Mouse (Mus musculus): ENCODE measurements around the gene Cdk9. TPM values are rescaled to one million over a fixed set of nuclear protein-coding genes. Genes with fewer than 3 reads are reported as not detected.

The Cdk9 gene
- polyA plus RNA-seq, 1 experiment from 2014 or later: 75.1 TPM

DNA sequence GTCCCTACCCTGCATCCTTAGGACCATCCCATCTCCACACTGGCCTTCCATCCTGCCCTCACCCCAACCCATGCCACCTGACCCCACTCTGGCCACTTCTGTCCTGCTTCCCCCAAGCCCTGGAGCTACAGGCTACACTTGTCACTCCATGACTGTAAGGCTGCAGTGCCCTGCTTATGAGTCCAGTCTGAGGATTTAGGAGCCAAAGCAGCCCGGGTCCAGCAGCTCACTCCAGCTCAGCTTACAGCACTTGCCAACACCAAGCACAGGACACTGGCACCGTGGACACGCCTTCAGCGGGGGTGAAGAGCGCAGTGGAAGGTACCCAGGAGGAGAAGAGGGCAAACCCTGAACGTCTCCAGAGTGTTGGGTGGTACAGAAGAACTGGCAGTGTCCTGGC is 5.9 kb downstream of the Cdk9 start:
- Histone ChIP-seq H3K27ac (ENCODE audit: low read depth, low read length) (no peak overlapping the region), H3K9ac (ENCODE audit: low read length) (no peak overlapping the region), H3K27me3 (replicated peaks; ENCODE audit: control insufficient read depth, insufficient read depth, low read length) (no peaks in the 10 kb centered on the region), H3K4me1 (ENCODE audit: control insufficient read depth, insufficient read depth, low read length) (peaks cover 8% of the 10 kb centered on the region), H3K4me3 (ENCODE audit: low read depth, low read length) (no peak overlapping the region), H3K4me2 (ENCODE audit: low read length) (no peak overlapping the region), H3K9me3 (replicated peaks; ENCODE audit: control insufficient read depth, low read length) (no peaks in the 10 kb centered on the region), H3K36me3 (ENCODE audit: control insufficient read depth, insufficient read depth, low read length) (peaks cover 85% of the 10 kb centered on the region)
- DNase-seq (ENCODE audit: low spot score): no peak
- no peak for ATAC-seq
- 95% methylated on average over 6 of the region's 6 CpGs for WGBS

DNA sequence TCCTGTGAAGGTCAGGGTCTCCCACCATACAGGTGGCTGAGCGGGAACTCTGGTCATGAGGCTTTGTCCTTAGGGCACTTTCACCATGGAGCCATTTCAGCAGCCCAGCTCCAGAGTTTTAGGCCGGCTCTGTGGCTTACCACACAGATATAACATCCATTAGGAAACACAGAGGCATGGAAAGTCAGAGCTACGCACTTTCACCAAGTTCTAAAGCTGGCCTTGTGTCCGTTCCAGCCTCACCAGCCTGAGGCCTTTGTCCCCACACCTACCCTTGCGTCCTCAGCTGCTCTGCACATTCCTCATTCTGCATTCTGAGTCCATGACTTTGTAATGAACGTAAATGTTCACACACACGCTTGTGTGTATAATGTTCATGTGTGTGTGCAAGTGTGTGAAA is 7.9 kb downstream of the Cdk9 start:
- no peak for ATAC-seq
- Histone ChIP-seq H3K36me3 (ENCODE audit: control insufficient read depth, insufficient read depth, low read length) (peaks cover 74% of the 10 kb centered on the region), H3K4me1 (ENCODE audit: control insufficient read depth, insufficient read depth, low read length) (no peaks in the 10 kb centered on the region), H3K9me3 (replicated peaks; ENCODE audit: control insufficient read depth, low read length) (no peaks in the 10 kb centered on the region), H3K27ac (ENCODE audit: low read depth, low read length) (no peak overlapping the region), H3K27me3 (replicated peaks; ENCODE audit: control insufficient read depth, insufficient read depth, low read length) (no peaks in the 10 kb centered on the region), H3K4me3 (ENCODE audit: low read depth, low read length) (no peak overlapping the region), H3K9ac (ENCODE audit: low read length) (no peak overlapping the region), H3K4me2 (ENCODE audit: low read length) (no peak overlapping the region)
- no peak for DNase-seq (ENCODE audit: low spot score)
- WGBS: 94% methylated on average over 7 of the region's 7 CpGs

GRCm38 (mm10) chr2:32704021-32704421 is 8.9 kb downstream of the Cdk9 start, which contains the start of gene Fpgs:
Gene Fpgs, minus strand, starts transcription at chr2:32704145.
- ATAC-seq: no peak
- no peak within 1 kb of the TSS for H3K4me2 ChIP-seq (ENCODE audit: low read length)
- no peaks in the 10 kb centered on the region for H3K9me3 ChIP-seq (replicated peaks; ENCODE audit: control insufficient read depth, low read length)
- no peak within 1 kb of the TSS for H3K4me3 ChIP-seq (ENCODE audit: low read depth, low read length)
- no peak within 1 kb of the TSS for H3K9ac ChIP-seq (ENCODE audit: low read length)
- H3K27me3 ChIP-seq (replicated peaks; ENCODE audit: control insufficient read depth, insufficient read depth, low read length): no peaks in the 10 kb centered on the region
- peaks cover 64% of the 10 kb centered on the region for H3K36me3 ChIP-seq (ENCODE audit: control insufficient read depth, insufficient read depth, low read length)
- H3K4me1 ChIP-seq (ENCODE audit: control insufficient read depth, insufficient read depth, low read length): no peaks in the 10 kb centered on the region
- no peak for DNase-seq (ENCODE audit: low spot score)
- WGBS: 81% methylated on average over 2 of the region's 2 CpGs
- no peak within 1 kb of the TSS for H3K27ac ChIP-seq (ENCODE audit: low read depth, low read length)

- DNase-seq (ENCODE audit: low spot score): no peak
- 93% methylated on average over 8 of the region's 8 CpGs for WGBS
- Histone ChIP-seq H3K27ac (ENCODE audit: low read depth, low read length) (no peak overlapping the region), H3K4me1 (ENCODE audit: control insufficient read depth, insufficient read depth, low read length) (no peaks in the 10 kb centered on the region), H3K36me3 (ENCODE audit: control insufficient read depth, insufficient read depth, low read length) (peaks cover 55% of the 10 kb centered on the region), H3K9ac (ENCODE audit: low read length) (no peak overlapping the region), H3K9me3 (replicated peaks; ENCODE audit: control insufficient read depth, low read length) (no peaks in the 10 kb centered on the region), H3K4me3 (ENCODE audit: low read depth, low read length) (no peak overlapping the region), H3K27me3 (replicated peaks; ENCODE audit: control insufficient read depth, insufficient read depth, low read length) (no peaks in the 10 kb centered on the region), H3K4me2 (ENCODE audit: low read length) (no peak overlapping the region)
- ATAC-seq: no peak
Measured at GRCm38 (mm10) chr2:32703046-32703445, 9.8 kb downstream of the Cdk9 start.

DNA sequence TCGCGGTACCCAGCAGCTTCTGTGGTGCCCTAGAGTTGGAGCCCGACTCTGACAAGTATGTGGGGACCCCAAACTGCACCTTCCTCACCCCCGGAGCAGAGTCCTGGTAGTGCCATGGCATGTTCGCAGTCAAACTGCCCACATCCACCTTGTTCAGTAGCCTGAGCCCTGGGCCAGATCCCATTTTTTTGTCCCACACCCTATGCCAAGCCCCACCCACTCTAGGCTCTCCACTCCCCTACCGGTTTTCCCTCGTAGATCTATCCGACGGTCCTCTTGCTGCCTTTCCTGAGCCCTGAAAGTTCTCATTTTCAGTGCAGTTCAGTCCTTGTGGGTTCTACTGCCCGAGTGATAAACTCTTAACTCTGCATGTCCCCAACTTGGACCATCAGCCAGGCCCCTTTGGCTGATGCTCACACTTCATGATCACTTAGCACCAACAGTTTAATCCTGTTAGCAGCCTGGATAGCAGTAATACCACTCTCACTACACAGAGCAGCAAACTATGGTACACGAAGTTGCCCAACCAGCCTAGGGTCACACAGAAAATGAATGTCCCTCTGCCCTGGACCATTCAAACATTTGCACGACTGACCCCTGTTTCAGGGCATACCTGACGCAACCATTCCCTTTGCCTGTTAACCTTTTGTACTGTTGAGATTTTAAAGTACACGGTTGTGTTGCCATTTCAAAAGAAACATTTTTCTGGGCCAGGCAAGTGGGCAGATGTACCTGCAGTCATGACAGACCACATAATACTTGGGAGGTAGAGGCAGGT is 11.7 kb downstream of the Cdk9 start:
- ATAC-seq (no peak), DNase-seq (ENCODE audit: low spot score) (no peak)
- Histone ChIP-seq H3K4me1 (ENCODE audit: control insufficient read depth, insufficient read depth, low read length) (no peaks in the 10 kb centered on the region), H3K27me3 (replicated peaks; ENCODE audit: control insufficient read depth, insufficient read depth, low read length) (no peaks in the 10 kb centered on the region), H3K27ac (ENCODE audit: low read depth, low read length) (no peak overlapping the region), H3K4me2 (ENCODE audit: low read length) (no peak overlapping the region), H3K36me3 (ENCODE audit: control insufficient read depth, insufficient read depth, low read length) (peaks cover 36% of the 10 kb centered on the region), H3K9ac (ENCODE audit: low read length) (no peak overlapping the region), H3K4me3 (ENCODE audit: low read depth, low read length) (no peak overlapping the region), H3K9me3 (replicated peaks; ENCODE audit: control insufficient read depth, low read length) (no peaks in the 10 kb centered on the region)
- 89% methylated on average over 14 of the region's 14 CpGs for WGBS

DNA sequence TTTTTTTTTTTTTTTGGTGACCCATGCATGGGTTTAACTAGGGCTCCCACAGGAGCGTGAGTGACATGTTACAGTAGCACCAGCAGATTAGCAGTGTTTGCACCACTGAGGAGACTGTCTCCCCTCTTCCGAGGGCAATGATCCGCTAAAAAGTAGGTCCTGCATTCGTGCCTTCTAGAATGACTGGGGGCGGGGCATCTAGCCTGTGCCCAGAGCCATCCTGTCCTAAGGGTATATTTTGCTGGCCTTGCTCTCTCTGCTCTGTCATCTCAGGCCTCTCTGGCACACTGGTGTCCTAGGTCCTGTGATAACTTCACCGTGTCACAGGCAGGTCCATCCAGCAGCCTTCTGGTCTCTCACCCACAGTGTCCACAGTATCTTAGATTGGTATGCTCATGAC is 13.2 kb downstream of the Cdk9 start:
- WGBS: 91% methylated on average over 6 of the region's 6 CpGs
- Histone ChIP-seq H3K4me1 (ENCODE audit: control insufficient read depth, insufficient read depth, low read length) (no peaks in the 10 kb centered on the region), H3K4me2 (ENCODE audit: low read length) (no peak overlapping the region), H3K4me3 (ENCODE audit: low read depth, low read length) (no peak overlapping the region), H3K27ac (ENCODE audit: low read depth, low read length) (no peak overlapping the region), H3K36me3 (ENCODE audit: control insufficient read depth, insufficient read depth, low read length) (peaks cover 23% of the 10 kb centered on the region), H3K27me3 (replicated peaks; ENCODE audit: control insufficient read depth, insufficient read depth, low read length) (no peaks in the 10 kb centered on the region), H3K9me3 (replicated peaks; ENCODE audit: control insufficient read depth, low read length) (no peaks in the 10 kb centered on the region), H3K9ac (ENCODE audit: low read length) (no peak overlapping the region)
- DNase-seq (ENCODE audit: low spot score): no peak
- no peak for ATAC-seq

DNA sequence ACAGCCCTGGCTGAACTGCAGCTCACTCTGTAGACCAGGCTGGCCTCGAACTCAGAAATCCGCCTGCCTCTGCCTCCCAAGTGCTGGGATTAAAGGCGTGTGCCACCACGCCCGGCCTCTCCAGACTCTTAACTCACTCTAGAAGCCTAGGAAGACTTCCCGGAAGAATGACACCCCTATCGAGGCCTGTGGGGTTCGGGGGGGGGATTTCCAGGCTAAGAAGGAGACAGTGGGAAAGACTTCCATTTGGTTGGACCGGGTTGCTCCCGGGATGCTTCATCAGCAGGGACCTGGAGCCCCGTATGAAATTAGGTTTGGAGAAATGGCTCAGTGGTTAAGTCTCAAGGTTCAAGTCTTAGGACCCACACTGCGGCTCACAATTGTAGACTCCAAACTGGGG is 18.2 kb downstream of the Cdk9 start:
- peaks cover 6% of the 10 kb centered on the region; the same call in 1 of the 2 replicates for H3K4me1 ChIP-seq (ENCODE audit: control insufficient read depth, insufficient read depth, low read length)
- H3K4me3 ChIP-seq (ENCODE audit: low read depth, low read length): peak overlapping the region; percentile 71; the same call in 1 of the 2 replicates
- 89% methylated on average over 12 of the region's 12 CpGs for WGBS
- DNase-seq (ENCODE audit: low spot score): no peak
- no peaks in the 10 kb centered on the region for H3K27me3 ChIP-seq (replicated peaks; ENCODE audit: control insufficient read depth, insufficient read depth, low read length)
- H3K4me2 ChIP-seq (ENCODE audit: low read length): peak overlapping the region; percentile 90
- H3K27ac ChIP-seq (ENCODE audit: low read depth, low read length): no peak overlapping the region
- H3K36me3 ChIP-seq (ENCODE audit: control insufficient read depth, insufficient read depth, low read length): no peaks in the 10 kb centered on the region
- H3K9ac ChIP-seq (ENCODE audit: low read length): peak overlapping the region; percentile 57; the same call in 1 of the 2 replicates
- ATAC-seq: no peak
- no peaks in the 10 kb centered on the region for H3K9me3 ChIP-seq (replicated peaks; ENCODE audit: control insufficient read depth, low read length)

DNA sequence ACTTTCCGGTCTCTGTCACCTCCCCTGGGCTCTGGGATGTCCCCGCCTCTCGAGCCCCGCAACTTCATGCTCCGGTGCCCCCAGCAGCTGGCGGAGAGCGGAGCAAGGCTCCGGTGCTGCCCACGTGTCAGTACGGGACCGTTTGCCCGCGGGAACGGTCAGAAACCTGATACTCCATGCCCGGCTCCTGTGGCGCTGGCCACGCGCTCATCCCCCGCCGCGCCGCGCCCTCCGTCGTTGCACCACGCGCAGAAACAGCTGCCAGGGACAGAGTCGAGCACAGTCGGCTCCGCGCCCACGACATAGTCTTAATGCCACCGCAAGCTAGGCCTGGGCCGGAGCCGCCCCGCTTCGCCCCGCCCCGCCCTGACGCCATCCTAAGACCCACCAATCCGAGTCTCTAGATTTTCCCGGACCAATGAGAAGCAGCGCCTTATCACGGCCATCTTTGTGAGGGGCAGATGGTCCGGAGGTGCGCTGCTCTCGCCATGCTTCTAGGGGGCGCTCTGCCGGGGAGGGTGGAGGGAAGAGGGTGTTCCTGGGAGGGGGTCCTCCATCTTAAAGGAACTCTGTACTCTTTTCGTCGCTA is 19.0 kb downstream of the Cdk9 start:
- DNase-seq (ENCODE audit: low spot score) (peak; percentile 99), ATAC-seq (peak; percentile 100)
- no peaks in the 10 kb centered on the region for H3K9me3 ChIP-seq (replicated peaks; ENCODE audit: control insufficient read depth, low read length)
- H3K27me3 ChIP-seq (replicated peaks; ENCODE audit: control insufficient read depth, insufficient read depth, low read length): no peaks in the 10 kb centered on the region
- WGBS: under 1% methylated on average over 51 of the region's 51 CpGs
- H3K4me2 ChIP-seq (ENCODE audit: low read length): peak overlapping the region; percentile 90
- peak overlapping the region; percentile 71 for H3K4me3 ChIP-seq (ENCODE audit: low read depth, low read length)
- H3K36me3 ChIP-seq (ENCODE audit: control insufficient read depth, insufficient read depth, low read length): no peaks in the 10 kb centered on the region
- peak overlapping the region; percentile 70 for H3K27ac ChIP-seq (ENCODE audit: low read depth, low read length)
- H3K9ac ChIP-seq (ENCODE audit: low read length): peak overlapping the region; percentile 87
- peaks cover 6% of the 10 kb centered on the region; the same call in 1 of the 2 replicates for H3K4me1 ChIP-seq (ENCODE audit: control insufficient read depth, insufficient read depth, low read length)

GRCm38 (mm10) chr2:32693282-32693681 is 19.6 kb downstream of the Cdk9 start:
- 17% methylated on average over 7 of the region's 7 CpGs for WGBS
- Histone ChIP-seq H3K9ac (ENCODE audit: low read length) (peak overlapping the region; percentile 87), H3K4me2 (ENCODE audit: low read length) (peak overlapping the region; percentile 90), H3K4me1 (ENCODE audit: control insufficient read depth, insufficient read depth, low read length) (peaks cover 6% of the 10 kb centered on the region; the same call in 1 of the 2 replicates), H3K27ac (ENCODE audit: low read depth, low read length) (no peak overlapping the region), H3K36me3 (ENCODE audit: control insufficient read depth, insufficient read depth, low read length) (no peaks in the 10 kb centered on the region), H3K9me3 (replicated peaks; ENCODE audit: control insufficient read depth, low read length) (no peaks in the 10 kb centered on the region), H3K27me3 (replicated peaks; ENCODE audit: control insufficient read depth, insufficient read depth, low read length) (no peaks in the 10 kb centered on the region), H3K4me3 (ENCODE audit: low read depth, low read length) (peak overlapping the region; percentile 71)
- no peak for ATAC-seq
- no peak for DNase-seq (ENCODE audit: low spot score)

Measured in forebrain, embryonic 14.5 days (tissue).